Mouse (Mus musculus): Measurements from ENCODE around the gene Golga5. TPM values are rescaled to one million over a fixed set of nuclear protein-coding genes. Genes with fewer than 3 reads are reported as not detected.

Golga5 gene
- polyA plus RNA-seq, 1 experiment from 2014 or later = 27.2 TPM

- Histone ChIP-seq H3K9me3 (ENCODE audit: control insufficient read depth, low read length) (no peaks in the 10 kb centered on the region), H3K27me3 (ENCODE audit: control insufficient read depth, insufficient read depth, low read length) (no peaks in the 10 kb centered on the region), H3K36me3 (ENCODE audit: control insufficient read depth, insufficient read depth, low read length) (peaks cover 51% of the 10 kb centered on the region), H3K4me2 (ENCODE audit: low read length) (peak overlapping the region; percentile 13; the same call in 1 of the 2 replicates), H3K4me1 (ENCODE audit: control insufficient read depth in 2 of 2, insufficient read depth in 2 of 2, low read length in 2 of 2) (peaks cover 0 to 5% of the 10 kb centered on the region in 2 experiments; a peak in 2 of 4 replicates), H3K9ac (ENCODE audit: low read length) (no peak overlapping the region), H3K27ac (replicated peaks in 1 of 2; ENCODE audit: control insufficient read depth in 1 of 2, insufficient read depth in 1 of 2, low read depth in 2 of 2, low read length in 2 of 2) (peak overlapping the region; percentile 35 to 41), H3K4me3 (ENCODE audit: control insufficient read depth in 1 of 2, insufficient read depth in 1 of 2, low read depth in 1 of 2, low read length in 2 of 2) (no peak overlapping the region)
- WGBS = 65% methylated on average over 8 of the region's 8 CpGs
- ATAC-seq (ENCODE audit: insufficient number of reproducible peaks, insufficient read depth, low FRiP score, low read depth) = no peak
Measured at GRCm38 (mm10) chr12:102498726-102499125, 29.8 kb downstream of the Golga5 start.

- Histone ChIP-seq H3K4me1 (ENCODE audit: control insufficient read depth in 2 of 2, insufficient read depth in 2 of 2, low read length in 2 of 2) (peaks cover 0 to 5% of the 10 kb centered on the region in 2 experiments; a peak in 2 of 4 replicates), H3K9ac (ENCODE audit: low read length) (no peak overlapping the region), H3K36me3 (ENCODE audit: control insufficient read depth, insufficient read depth, low read length) (peaks cover 46% of the 10 kb centered on the region), H3K9me3 (ENCODE audit: control insufficient read depth, low read length) (no peaks in the 10 kb centered on the region), H3K4me3 (ENCODE audit: control insufficient read depth in 1 of 2, insufficient read depth in 1 of 2, low read depth in 1 of 2, low read length in 2 of 2) (no peak overlapping the region), H3K27me3 (ENCODE audit: control insufficient read depth, insufficient read depth, low read length) (no peaks in the 10 kb centered on the region), H3K4me2 (ENCODE audit: low read length) (no peak overlapping the region), H3K27ac (replicated peaks in 1 of 2; ENCODE audit: control insufficient read depth in 1 of 2, insufficient read depth in 1 of 2, low read depth in 2 of 2, low read length in 2 of 2) (peak overlapping the region in 1 of 2 experiments; percentile 41; a peak in 1 of 4 replicates)
- ATAC-seq (ENCODE audit: insufficient number of reproducible peaks, insufficient read depth, low FRiP score, low read depth) = no peak
- 80% methylated on average over 5 of the region's 5 CpGs for WGBS
Measured at GRCm38 (mm10) chr12:102499210-102499609, 30.3 kb downstream of the Golga5 start.

GRCm38 (mm10) chr12:102499723-102500122 lies 30.8 kb downstream of the Golga5 start:
- 54% methylated on average over 4 of the region's 4 CpGs for WGBS
- no peak for ATAC-seq (ENCODE audit: insufficient number of reproducible peaks, insufficient read depth, low FRiP score, low read depth)
- Histone ChIP-seq H3K4me1 (ENCODE audit: control insufficient read depth in 2 of 2, insufficient read depth in 2 of 2, low read length in 2 of 2) (peaks cover 0 to 5% of the 10 kb centered on the region in 2 experiments; a peak in 2 of 4 replicates), H3K4me3 (ENCODE audit: control insufficient read depth in 1 of 2, insufficient read depth in 1 of 2, low read depth in 1 of 2, low read length in 2 of 2) (no peak overlapping the region), H3K27me3 (ENCODE audit: control insufficient read depth, insufficient read depth, low read length) (no peaks in the 10 kb centered on the region), H3K9ac (ENCODE audit: low read length) (no peak overlapping the region), H3K27ac (replicated peaks in 1 of 2; ENCODE audit: control insufficient read depth in 1 of 2, insufficient read depth in 1 of 2, low read depth in 2 of 2, low read length in 2 of 2) (no peak overlapping the region), H3K36me3 (ENCODE audit: control insufficient read depth, insufficient read depth, low read length) (peaks cover 43% of the 10 kb centered on the region), H3K9me3 (ENCODE audit: control insufficient read depth, low read length) (no peaks in the 10 kb centered on the region), H3K4me2 (ENCODE audit: low read length) (no peak overlapping the region)

- Histone ChIP-seq H3K9ac (ENCODE audit: low read length) (no peak overlapping the region), H3K4me1 (ENCODE audit: control insufficient read depth in 2 of 2, insufficient read depth in 2 of 2, low read length in 2 of 2) (peaks cover 0 to 5% of the 10 kb centered on the region in 2 experiments; a peak in 2 of 4 replicates), H3K27ac (replicated peaks in 1 of 2; ENCODE audit: control insufficient read depth in 1 of 2, insufficient read depth in 1 of 2, low read depth in 2 of 2, low read length in 2 of 2) (no peak overlapping the region), H3K36me3 (ENCODE audit: control insufficient read depth, insufficient read depth, low read length) (peaks cover 32% of the 10 kb centered on the region), H3K4me3 (ENCODE audit: control insufficient read depth in 1 of 2, insufficient read depth in 1 of 2, low read depth in 1 of 2, low read length in 2 of 2) (no peak overlapping the region), H3K27me3 (ENCODE audit: control insufficient read depth, insufficient read depth, low read length) (no peaks in the 10 kb centered on the region), H3K9me3 (ENCODE audit: control insufficient read depth, low read length) (no peaks in the 10 kb centered on the region), H3K4me2 (ENCODE audit: low read length) (no peak overlapping the region)
- WGBS = 97% methylated on average over 2 of the region's 2 CpGs
- no peak for ATAC-seq (ENCODE audit: insufficient number of reproducible peaks, insufficient read depth, low FRiP score, low read depth)
Measured at GRCm38 (mm10) chr12:102501038-102501437, 32.1 kb downstream of the Golga5 start.

- Histone ChIP-seq H3K27ac (replicated peaks in 1 of 2; ENCODE audit: control insufficient read depth in 1 of 2, insufficient read depth in 1 of 2, low read depth in 2 of 2, low read length in 2 of 2) (no peak overlapping the region), H3K27me3 (ENCODE audit: control insufficient read depth, insufficient read depth, low read length) (no peaks in the 10 kb centered on the region), H3K4me2 (ENCODE audit: low read length) (no peak overlapping the region), H3K9ac (ENCODE audit: low read length) (no peak overlapping the region), H3K4me1 (ENCODE audit: control insufficient read depth in 2 of 2, insufficient read depth in 2 of 2, low read length in 2 of 2) (peaks cover 0 to 5% of the 10 kb centered on the region in 2 experiments; a peak in 2 of 4 replicates), H3K4me3 (ENCODE audit: control insufficient read depth in 1 of 2, insufficient read depth in 1 of 2, low read depth in 1 of 2, low read length in 2 of 2) (no peak overlapping the region), H3K36me3 (ENCODE audit: control insufficient read depth, insufficient read depth, low read length) (peaks cover 22% of the 10 kb centered on the region), H3K9me3 (ENCODE audit: control insufficient read depth, low read length) (no peaks in the 10 kb centered on the region)
- WGBS = 42% methylated on average over 8 of the region's 8 CpGs
- ATAC-seq (ENCODE audit: insufficient number of reproducible peaks, insufficient read depth, low FRiP score, low read depth) = no peak; the same call in 1 of the 2 replicates
Measured at GRCm38 (mm10) chr12:102501848-102502595, 33.1 kb downstream of the Golga5 start.

GRCm38 (mm10) chr12:102505131-102505713 lies 36.3 kb downstream of the Golga5 start:
- no peak overlapping the region for H3K4me3 ChIP-seq (ENCODE audit: control insufficient read depth in 1 of 2, insufficient read depth in 1 of 2, low read depth in 1 of 2, low read length in 2 of 2)
- H3K27ac ChIP-seq (replicated peaks in 1 of 2; ENCODE audit: control insufficient read depth in 1 of 2, insufficient read depth in 1 of 2, low read depth in 2 of 2, low read length in 2 of 2) = no peak overlapping the region
- WGBS = 60% methylated on average over 9 of the region's 9 CpGs
- H3K4me1 ChIP-seq (ENCODE audit: control insufficient read depth in 2 of 2, insufficient read depth in 2 of 2, low read length in 2 of 2) = peaks cover 0 to 5% of the 10 kb centered on the region in 2 experiments; a peak in 1 of 4 replicates
- no peak for ATAC-seq (ENCODE audit: insufficient number of reproducible peaks, insufficient read depth, low FRiP score, low read depth)
- no peaks in the 10 kb centered on the region for H3K36me3 ChIP-seq (ENCODE audit: control insufficient read depth, insufficient read depth, low read length)
- H3K27me3 ChIP-seq (ENCODE audit: control insufficient read depth, insufficient read depth, low read length) = no peaks in the 10 kb centered on the region
- H3K9me3 ChIP-seq (ENCODE audit: control insufficient read depth, low read length) = no peaks in the 10 kb centered on the region
- H3K9ac ChIP-seq (ENCODE audit: low read length) = no peak overlapping the region
- no peak overlapping the region for H3K4me2 ChIP-seq (ENCODE audit: low read length)

GRCm38 (mm10) chr12:102505949-102506348 lies 37.0 kb downstream of the Golga5 start:
- H3K9me3 ChIP-seq (ENCODE audit: control insufficient read depth, low read length) = no peaks in the 10 kb centered on the region
- no peaks in the 10 kb centered on the region for H3K36me3 ChIP-seq (ENCODE audit: control insufficient read depth, insufficient read depth, low read length)
- H3K27me3 ChIP-seq (ENCODE audit: control insufficient read depth, insufficient read depth, low read length) = no peaks in the 10 kb centered on the region
- peaks cover 0 to 5% of the 10 kb centered on the region in 2 experiments; a peak in 1 of 4 replicates for H3K4me1 ChIP-seq (ENCODE audit: control insufficient read depth in 2 of 2, insufficient read depth in 2 of 2, low read length in 2 of 2)
- H3K4me2 ChIP-seq (ENCODE audit: low read length) = no peak overlapping the region
- 83% methylated on average over 7 of the region's 7 CpGs for WGBS
- H3K27ac ChIP-seq (replicated peaks in 1 of 2; ENCODE audit: control insufficient read depth in 1 of 2, insufficient read depth in 1 of 2, low read depth in 2 of 2, low read length in 2 of 2) = no peak overlapping the region
- no peak overlapping the region for H3K9ac ChIP-seq (ENCODE audit: low read length)
- H3K4me3 ChIP-seq (ENCODE audit: control insufficient read depth in 1 of 2, insufficient read depth in 1 of 2, low read depth in 1 of 2, low read length in 2 of 2) = no peak overlapping the region
- ATAC-seq (ENCODE audit: insufficient number of reproducible peaks, insufficient read depth, low FRiP score, low read depth) = no peak
